Mouse (Mus musculus) hindbrain, embryonic 16.5 days (tissue): ENCODE results near the gene Fbxo9. TPM values are rescaled to one million over a fixed set of nuclear protein-coding genes. Genes with fewer than 3 reads are reported as not detected.

ENCODE experiments used
- ATAC-seq: fragments of 200-750 bp; cut with Nextera tagmentation; 2 replicates; pipeline ENCODE4 v1.8.0; 2017; ENCODE audit warnings: moderate TSS enrichment, moderate library complexity
- H3K27ac ChIP-seq: fragments of 300-500 bp; sonication (generic); 2 replicates; pipeline ENCODE4 v1.5.1; 2014; ENCODE audit warnings: low read depth, mild to moderate bottlenecking, control low read depth, low read length, moderate library complexity
- H3K27me3 ChIP-seq: fragments of 300-500 bp; sonication (generic); replicated peaks from 2 replicates; pipeline ENCODE4 v1.6.1; 2014; ENCODE audit warnings: low read length; ENCODE audit not compliant: control insufficient read depth, insufficient read depth
- H3K36me3 ChIP-seq: fragments of 300-500 bp; sonication (generic); 2 replicates; pipeline ENCODE4 v1.6.1; 2014; ENCODE audit warnings: mild to moderate bottlenecking, low read length, moderate library complexity, mixed read lengths; ENCODE audit not compliant: control insufficient read depth, insufficient read depth
- H3K4me1 ChIP-seq: fragments of 300-500 bp; sonication (generic); 2 replicates; pipeline ENCODE4 v1.6.1; 2014; ENCODE audit warnings: low read depth, low read length; ENCODE audit not compliant: control insufficient read depth, insufficient read depth
- H3K4me2 ChIP-seq: fragments of 300-500 bp; sonication (generic); 2 replicates; pipeline ENCODE4 v1.6.1; 2014; ENCODE audit warnings: mild to moderate bottlenecking, low read length, control low read depth, moderate library complexity
- H3K4me3 ChIP-seq: fragments of 300-500 bp; sonication (generic); 2 replicates; pipeline ENCODE4 v1.5.1; 2014; ENCODE audit warnings: mild to moderate bottlenecking, low read length, control low read depth, moderate library complexity
- H3K9ac ChIP-seq: fragments of 300-500 bp; sonication (generic); 2 replicates; pipeline ENCODE4 v1.6.1; 2014; ENCODE audit warnings: low read depth, mild to moderate bottlenecking, control low read depth, low read length, moderate library complexity
- H3K9me3 ChIP-seq: fragments of 300-500 bp; sonication (generic); 2 replicates; pipeline ENCODE4 v1.6.1; 2014; ENCODE audit warnings: mild to moderate bottlenecking, low read length, moderate library complexity; ENCODE audit not compliant: control insufficient read depth
- WGBS: fragments of 180-500 bp; shearing (Covaris S2); extraction: QIAGEN DNeasy Blood & Tissue Kit; methylation state at CpG from one replicate; pipeline ENCODE4 v1.1.7; 2014; 5-methylcytosine and 5-hydroxymethylcytosine counted together
- polyA plus RNA-seq: library from polyadenylated mRNA; unstranded; fragments of >200 nt; fragmentation: Nextera tagmentation; extraction: Ambion mirVana; gene quantifications from 2 replicates; pipeline ENCODE4 v1.2.1, GENCODE M21; 2015

Gene Fbxo9
- polyA plus RNA-seq, 1 experiment from 2014 or later: 88.4 TPM

DNA sequence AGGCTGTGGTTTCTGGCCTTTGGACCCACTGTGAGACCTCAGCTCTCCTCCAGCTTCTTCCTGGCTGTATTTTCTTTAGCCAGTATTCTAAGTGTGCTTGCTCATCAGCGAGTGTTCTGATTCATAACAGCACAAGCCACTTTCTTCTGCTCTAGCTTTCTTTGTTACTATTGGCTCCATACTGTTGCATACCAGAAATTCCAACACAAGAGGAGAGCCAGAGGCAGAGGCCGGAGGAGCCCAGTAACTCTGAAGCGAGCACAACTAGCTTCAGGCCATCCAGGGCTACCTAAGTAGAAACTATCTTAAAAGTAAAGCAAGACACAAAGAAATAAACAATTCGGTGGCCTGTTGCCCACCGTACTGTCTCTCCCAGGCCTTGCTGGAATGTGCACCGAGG is 63.7 kb downstream of the Fbxo9 start:
- ATAC-seq: no peak
- no peak overlapping the region for H3K9ac ChIP-seq

DNA sequence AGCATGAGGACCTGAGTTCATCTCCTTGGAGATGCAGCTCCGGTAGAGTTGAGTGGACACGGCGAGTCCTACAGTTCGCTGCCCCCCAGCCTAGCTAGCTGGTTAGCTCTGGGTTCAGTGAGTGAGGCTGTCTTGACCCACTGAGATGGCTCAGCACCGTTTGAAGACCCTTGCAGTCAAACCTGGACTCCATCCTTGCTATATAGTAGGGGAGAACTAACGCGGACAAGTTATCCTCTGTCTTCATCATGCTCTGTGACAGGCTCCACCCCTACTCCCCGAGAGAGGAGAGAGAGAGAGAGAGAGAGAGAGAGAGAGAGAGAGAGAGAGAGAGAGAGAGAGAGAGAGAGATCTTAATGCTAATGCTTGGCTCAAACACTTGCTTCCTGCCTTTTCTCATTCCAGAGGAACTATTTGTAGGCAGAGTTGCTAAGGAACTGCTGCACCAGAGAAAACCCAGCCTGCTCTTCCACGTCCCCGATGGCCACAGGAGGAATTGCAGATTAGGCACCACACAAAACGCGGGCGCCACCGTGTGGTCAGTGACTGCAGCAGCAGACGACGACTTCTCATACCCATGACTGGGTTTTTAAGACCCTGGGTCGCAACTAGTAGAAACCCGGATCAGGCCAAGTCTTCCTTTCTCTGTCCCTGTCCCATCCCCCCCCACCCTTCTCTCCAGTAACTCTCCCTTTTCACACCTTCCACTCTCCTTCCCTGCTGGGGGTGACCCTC is 69.9 kb downstream of the Fbxo9 start:
- no peaks in the 10 kb centered on the region for H3K27me3 ChIP-seq
- no peaks in the 10 kb centered on the region for H3K36me3 ChIP-seq
- no peak overlapping the region for H3K9ac ChIP-seq
- no peak overlapping the region for H3K27ac ChIP-seq
- H3K4me2 ChIP-seq: no peak overlapping the region
- peak; percentile 73 for ATAC-seq
- no peaks in the 10 kb centered on the region for H3K4me1 ChIP-seq
- 36% methylated on average over 18 of the region's 18 CpGs for WGBS
- H3K4me3 ChIP-seq: no peak overlapping the region
- no peaks in the 10 kb centered on the region for H3K9me3 ChIP-seq

More for the DNA sequence above, 63.7 kb downstream of the Fbxo9 start:
- Histone ChIP-seq H3K4me1 (no peaks in the 10 kb centered on the region), H3K4me2 (no peak overlapping the region), H3K4me3 (no peak overlapping the region), H3K27me3 (no peaks in the 10 kb centered on the region), H3K36me3 (no peaks in the 10 kb centered on the region), H3K27ac (no peak overlapping the region), H3K9me3 (no peaks in the 10 kb centered on the region)
- whole genome bisulfite sequencing: 67% methylated on average over 6 of the region's 6 CpGs

DNA sequence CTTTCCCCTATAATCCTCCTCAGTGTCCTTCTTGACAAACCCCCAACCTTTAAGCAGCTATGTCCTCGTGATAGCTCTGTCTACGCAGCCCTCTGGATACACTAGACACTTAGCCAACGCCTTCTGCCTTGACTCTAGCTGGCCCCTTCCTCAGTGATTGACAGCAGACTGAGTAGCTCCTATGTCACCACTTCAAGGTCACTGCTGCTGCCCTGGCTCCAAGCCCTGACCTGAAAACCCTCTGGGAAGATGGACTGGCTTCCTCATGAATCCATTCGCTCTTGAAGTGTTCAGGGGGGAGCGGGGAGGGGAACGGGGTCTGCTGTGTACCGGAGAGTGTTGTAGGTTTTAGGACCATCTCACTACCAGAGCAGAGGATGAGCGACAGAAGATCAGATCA is 73.0 kb downstream of the Fbxo9 start:
- 86% methylated on average over 8 of the region's 8 CpGs for WGBS
- Histone ChIP-seq H3K27me3 (no peaks in the 10 kb centered on the region), H3K9ac (no peak overlapping the region)

DNA sequence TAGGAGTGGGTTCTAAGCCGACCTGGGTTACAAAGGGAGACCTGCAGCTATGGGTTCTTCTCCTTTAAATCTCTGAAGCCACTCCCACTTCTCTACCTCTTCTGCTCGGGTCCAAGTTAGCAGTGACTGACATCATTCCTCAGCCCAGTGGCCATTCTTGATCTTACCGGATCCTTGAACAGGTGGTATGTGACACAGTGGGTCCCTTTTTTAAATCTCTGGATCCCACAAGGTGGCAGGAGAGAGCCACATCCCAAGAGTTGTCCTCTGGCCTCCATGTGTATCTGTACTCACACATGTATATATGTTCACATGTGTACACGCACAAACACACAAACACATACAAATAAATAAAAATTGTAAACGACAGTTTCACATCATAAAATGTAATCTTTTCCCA is 73.6 kb downstream of the Fbxo9 start:
- H3K9ac ChIP-seq: no peak overlapping the region

More for the DNA sequence above, 73.0 kb downstream of the Fbxo9 start:
- Histone ChIP-seq H3K27ac (no peak overlapping the region), H3K4me3 (no peak overlapping the region), H3K4me2 (no peak overlapping the region), H3K4me1 (no peaks in the 10 kb centered on the region), H3K36me3 (no peaks in the 10 kb centered on the region), H3K9me3 (no peaks in the 10 kb centered on the region)
- no peak for ATAC-seq

DNA sequence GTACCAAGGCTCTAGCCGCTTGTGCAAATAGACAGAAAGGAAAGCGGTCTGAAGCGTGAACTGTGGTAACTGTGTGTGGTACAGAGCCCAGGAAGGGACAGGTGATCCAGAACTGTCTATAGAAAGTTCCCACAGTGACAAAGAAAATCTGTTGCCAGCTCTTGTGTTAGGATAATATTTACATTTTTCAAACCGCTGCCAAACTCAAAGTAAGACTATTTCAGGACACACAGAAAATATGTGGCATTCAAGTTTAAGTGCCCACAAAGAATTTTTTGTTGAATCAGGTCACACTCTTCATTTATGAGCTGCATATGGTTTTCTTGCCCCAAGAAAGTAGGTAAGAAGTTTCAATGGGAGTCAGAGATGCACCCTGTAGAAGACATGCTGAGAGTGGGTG is 75.9 kb downstream of the Fbxo9 start:
- Histone ChIP-seq H3K9me3 (no peaks in the 10 kb centered on the region), H3K27me3 (no peaks in the 10 kb centered on the region), H3K4me1 (no peaks in the 10 kb centered on the region), H3K9ac (no peak overlapping the region), H3K27ac (no peak overlapping the region), H3K4me3 (no peak overlapping the region), H3K4me2 (no peak overlapping the region), H3K36me3 (no peaks in the 10 kb centered on the region)
- ATAC-seq: no peak
- WGBS: 93% methylated on average over 4 of the region's 4 CpGs

More for the DNA sequence above, 73.6 kb downstream of the Fbxo9 start:
- no peaks in the 10 kb centered on the region for H3K27me3 ChIP-seq
- no peak overlapping the region for H3K27ac ChIP-seq
- H3K9me3 ChIP-seq: no peaks in the 10 kb centered on the region
- WGBS: 87% methylated on average over 5 of the region's 5 CpGs
- H3K4me3 ChIP-seq: no peak overlapping the region
- no peak for ATAC-seq
- H3K4me2 ChIP-seq: no peak overlapping the region
- H3K4me1 ChIP-seq: no peaks in the 10 kb centered on the region
- H3K36me3 ChIP-seq: no peaks in the 10 kb centered on the region

Other genes with a start within 250 kb of the Fbxo9 start
- 73.3 and 73.8 TPM in 2 replicates for gene Elovl5, start 191.7 kb downstream of the Fbxo9 start, polyA plus RNA-seq
- not detected in 2 replicates for gene Gcm1, start 57.1 kb downstream of the Fbxo9 start, polyA plus RNA-seq
- gene Ick, start 127 bp upstream of the Fbxo9 start, polyA plus RNA-seq: 31.8 and 36.7 TPM in 2 replicates
- 28.5 and 30.6 TPM in 2 replicates for gene Gsta4, start 73.7 kb upstream of the Fbxo9 start, polyA plus RNA-seq
- gene Gsta1, start 121.6 kb upstream of the Fbxo9 start, polyA plus RNA-seq: not detected in 2 replicates
- not detected in 2 replicates for gene Gm3776, start 148.1 kb upstream of the Fbxo9 start, polyA plus RNA-seq
- not detected in 2 replicates for gene Gm10639, start 180.9 kb upstream of the Fbxo9 start, polyA plus RNA-seq
- gene Omt2a, start 205.7 kb upstream of the Fbxo9 start, polyA plus RNA-seq: not detected in 2 replicates
- not detected in 2 replicates for gene Omt2b, start 218.5 kb upstream of the Fbxo9 start, polyA plus RNA-seq
- gene Gsta2, start 246.7 kb upstream of the Fbxo9 start, polyA plus RNA-seq: not detected in 2 replicates